Mouse (Mus musculus) CD4-positive, CD25-positive, alpha-beta regulatory T cell, adult 4 months (primary cell): ENCODE results near the gene Chst11. TPM values are rescaled to one million over a fixed set of nuclear protein-coding genes. Genes with fewer than 3 reads are reported as not detected.
A peak's percentile ranks its signal among the peaks of the same experiment; 100 is the strongest.

Experiments used
- ATAC-seq: one replicate; pipeline ENCODE4 v1.8.0; 2017
- polyA plus RNA-seq, 2 experiments: library from polyadenylated mRNA; unstranded; fragments of 100-300 nt; shearing (Covaris generic); gene quantifications; one replicate each; pipeline ENCODE4 v1.2.1; 2017

Gene Chst11
- polyA plus RNA-seq, 2 experiments from 2014 or later = 0.24 to 0.72 TPM

DNA sequence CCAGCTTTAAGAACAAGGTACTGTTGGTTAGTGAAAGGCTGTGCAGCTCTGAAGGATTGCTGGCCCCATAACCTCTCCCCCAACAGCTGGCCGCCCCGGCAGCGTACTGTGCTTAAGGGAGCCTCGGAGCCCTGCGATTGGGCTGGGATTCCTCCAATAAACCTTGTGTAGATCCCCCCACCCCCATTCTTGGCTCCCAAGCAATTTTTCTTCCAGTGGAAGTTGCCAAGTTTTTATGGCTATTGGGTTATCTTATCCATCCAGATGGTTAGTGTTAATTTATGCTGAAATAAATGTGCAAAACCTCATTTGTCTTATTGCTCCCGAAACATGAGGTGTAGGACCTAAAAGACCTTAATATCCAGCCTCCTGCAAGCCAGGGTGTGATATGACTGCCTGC, 166.1 kb downstream of the Chst11 start:
- no peak for ATAC-seq

DNA sequence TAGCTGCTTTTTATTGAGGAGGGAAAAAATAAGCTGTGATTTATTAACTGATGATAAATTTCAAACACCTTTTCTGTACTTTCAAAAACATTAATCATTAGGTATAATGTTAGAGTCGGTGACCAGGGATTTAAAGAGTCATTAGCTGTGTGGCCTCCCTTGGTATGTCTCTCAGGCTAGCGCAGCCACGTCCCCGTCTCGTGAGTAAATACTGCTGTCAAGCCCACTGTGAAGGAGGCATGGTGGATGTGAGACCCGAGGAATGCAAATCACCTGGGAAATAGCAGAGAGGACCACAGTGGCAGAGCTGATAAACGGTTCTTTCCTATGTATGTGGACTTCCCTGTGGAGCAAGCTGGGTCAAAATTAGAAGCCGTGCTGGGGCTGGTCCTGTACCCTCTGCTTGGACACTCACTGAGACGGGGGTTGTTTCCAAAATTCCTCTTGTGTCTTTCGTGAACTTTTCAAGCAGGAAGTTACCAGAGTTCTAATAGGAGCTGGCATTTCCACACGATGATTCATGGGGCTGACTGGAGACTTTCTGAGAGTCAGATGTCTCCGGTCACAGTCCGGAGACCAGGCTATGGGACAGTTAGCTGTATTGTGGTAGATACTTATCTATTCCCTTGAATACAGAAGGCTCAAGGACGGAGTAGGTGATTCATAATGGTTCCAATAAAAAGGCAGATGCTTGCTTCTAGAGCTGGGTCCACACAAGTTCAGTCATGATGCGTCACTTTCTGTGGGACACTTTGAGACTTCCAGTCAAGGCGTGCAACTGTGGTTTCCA, 166.8 kb downstream of the Chst11 start:
- ATAC-seq = no peak

GRCm38 (mm10) chr10:83152723-83153122, 167.4 kb downstream of the Chst11 start:
- ATAC-seq = no peak

DNA sequence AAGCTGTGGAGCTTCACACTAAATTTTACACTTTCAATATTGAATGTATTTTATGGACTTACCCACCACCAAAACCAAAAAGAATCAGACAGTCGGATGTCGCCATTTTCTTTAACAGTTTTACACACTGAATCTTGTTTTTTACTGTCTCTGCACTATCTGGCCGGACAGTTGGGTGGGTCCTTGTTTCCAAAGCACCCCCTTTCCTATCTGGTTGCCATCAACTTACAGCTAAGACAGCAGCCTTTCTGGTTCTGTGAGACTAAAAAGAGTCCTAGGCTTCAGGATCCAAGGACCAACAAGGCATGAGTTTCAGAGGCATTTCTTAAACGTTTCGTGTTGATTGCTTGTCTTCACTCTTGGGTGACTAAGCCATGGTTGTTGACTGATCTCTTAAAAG, 168.1 kb downstream of the Chst11 start:
- ATAC-seq = no peak

GRCm38 (mm10) chr10:83153887-83154286, 168.6 kb downstream of the Chst11 start:
- peak; percentile 87 for ATAC-seq

DNA sequence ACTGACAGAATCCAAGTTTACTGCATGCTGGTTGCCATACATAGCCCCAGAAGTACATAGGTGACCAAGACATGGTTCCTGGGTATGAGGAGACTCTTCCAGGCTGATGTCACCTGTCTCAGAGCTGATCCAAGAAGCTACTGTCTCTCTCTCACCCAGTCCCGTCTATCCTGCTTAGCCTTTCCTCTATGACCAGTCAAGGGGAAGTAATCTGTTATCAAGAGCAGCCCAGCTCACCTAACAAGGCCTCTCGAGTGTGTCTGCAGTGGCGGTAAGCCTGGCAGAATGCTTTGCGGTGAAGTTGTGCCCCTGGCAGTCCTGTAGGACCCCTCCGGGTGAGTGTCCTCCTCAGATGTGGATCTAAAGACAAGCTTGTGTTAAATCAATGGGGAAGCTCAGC, 172.0 kb downstream of the Chst11 start:
- no peak for ATAC-seq

DNA sequence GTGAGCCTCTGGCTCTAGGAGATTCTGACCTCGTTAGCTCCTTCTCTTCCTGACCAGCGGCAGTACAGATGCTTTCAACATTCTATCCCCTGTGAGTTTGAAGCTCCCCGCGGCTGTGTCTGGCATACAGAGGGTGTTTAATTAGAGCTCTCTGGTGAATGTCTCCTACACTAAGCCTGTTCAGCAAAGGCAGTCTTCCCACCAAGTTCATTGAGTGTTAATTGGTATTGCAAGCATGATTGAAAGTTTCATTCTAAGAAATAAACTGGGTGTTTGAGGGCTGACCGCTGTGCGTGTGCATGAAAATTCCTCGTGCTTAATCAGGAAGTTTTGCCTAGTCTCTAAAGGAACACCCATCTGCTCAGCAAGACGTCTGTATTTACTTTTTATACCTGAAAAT, 173.0 kb downstream of the Chst11 start:
- no peak for ATAC-seq

DNA sequence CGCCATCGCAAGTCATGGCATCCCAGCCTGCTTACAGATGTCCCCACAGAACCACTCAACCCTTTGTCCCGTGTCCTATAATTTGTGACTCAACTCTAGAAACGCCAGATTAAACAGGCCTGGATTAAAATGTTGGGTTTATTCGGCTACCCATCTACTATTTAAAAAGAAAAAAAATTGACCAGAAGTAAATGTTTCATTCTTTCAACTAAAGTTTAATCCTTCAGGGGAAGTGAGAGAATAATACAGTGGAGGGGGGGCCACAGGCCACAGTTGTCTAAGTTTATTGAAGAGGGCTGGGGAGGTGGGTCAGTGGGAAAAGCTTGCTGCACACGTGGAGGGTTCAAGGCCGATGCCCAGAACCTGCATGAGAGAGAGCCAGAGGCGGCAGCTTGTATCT, 173.9 kb downstream of the Chst11 start:
- no peak for ATAC-seq

- ATAC-seq = peak; percentile 84
These were observed 176.5 kb downstream of the Chst11 start for GRCm38 (mm10) chr10:83161656-83162365.

DNA sequence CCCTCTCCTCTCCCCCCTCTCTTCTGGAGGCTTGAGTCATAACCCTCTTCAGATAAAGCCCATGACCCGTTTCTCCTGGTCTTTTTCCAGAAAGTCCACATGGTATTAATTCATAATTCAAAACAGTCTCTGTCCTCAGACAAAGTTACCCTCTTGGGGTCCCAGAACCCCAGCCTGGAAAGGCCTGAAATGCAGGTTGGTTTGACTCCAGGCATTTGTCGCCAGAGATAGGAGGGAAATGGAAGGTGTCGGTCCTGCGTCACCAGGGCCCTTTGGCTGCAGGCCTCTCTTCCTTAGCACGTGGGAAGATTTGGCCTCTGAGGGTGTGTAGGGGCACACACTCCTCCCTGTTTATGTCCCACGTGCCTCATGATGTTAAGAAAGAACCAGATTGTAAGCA, 178.6 kb downstream of the Chst11 start:
- ATAC-seq = no peak

- no peak for ATAC-seq
These were observed 179.7 kb downstream of the Chst11 start for GRCm38 (mm10) chr10:83164901-83165435.

GRCm38 (mm10) chr10:83165521-83166243, 180.4 kb downstream of the Chst11 start:
- ATAC-seq = no peak

- no peak for ATAC-seq
These were observed 181.0 kb downstream of the Chst11 start for GRCm38 (mm10) chr10:83166272-83166671.

GRCm38 (mm10) chr10:83167492-83167891, 182.2 kb downstream of the Chst11 start:
- ATAC-seq = no peak

GRCm38 (mm10) chr10:83168303-83169056, 183.2 kb downstream of the Chst11 start:
- ATAC-seq = no peak

GRCm38 (mm10) chr10:83169554-83169953, 184.3 kb downstream of the Chst11 start:
- no peak for ATAC-seq

GRCm38 (mm10) chr10:83178151-83178550, 192.9 kb downstream of the Chst11 start:
- no peak for ATAC-seq

GRCm38 (mm10) chr10:83178661-83179060, 193.4 kb downstream of the Chst11 start:
- ATAC-seq = no peak

- no peak for ATAC-seq
These were observed 196.7 kb downstream of the Chst11 start for GRCm38 (mm10) chr10:83181831-83182572.

DNA sequence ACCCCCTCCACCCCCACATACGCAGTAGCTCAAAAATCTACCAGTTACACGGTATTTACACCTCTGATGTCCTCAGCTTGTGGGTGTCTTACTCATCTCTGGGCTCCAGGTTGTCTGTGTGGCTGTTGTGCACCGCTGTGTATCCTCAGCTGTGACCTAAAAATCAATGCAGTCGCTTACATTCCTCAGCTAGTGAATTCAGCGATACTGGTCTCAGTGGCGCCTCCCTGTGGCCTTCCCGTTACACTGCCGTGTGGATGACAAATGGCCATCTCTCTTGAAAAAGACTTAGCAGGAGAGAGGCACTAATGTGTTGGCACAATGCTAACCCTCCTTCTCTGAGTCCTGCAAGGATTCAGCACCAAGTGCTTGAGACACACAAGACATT, 197.3 kb downstream of the Chst11 start:
- no peak for ATAC-seq

- ATAC-seq = peak; percentile 53
These were observed 198.6 kb downstream of the Chst11 start for GRCm38 (mm10) chr10:83183634-83184479.
